Mouse (Mus musculus) heart, postnatal 0 days (tissue): Measurements from ENCODE around the gene Alkbh1. TPM values are rescaled to one million over a fixed set of nuclear protein-coding genes. Genes with fewer than 3 reads are reported as not detected.

Experiments
- ATAC-seq: fragments of 200-750 bp; cut with Nextera tagmentation; 2 replicates; pipeline ENCODE4 v1.8.0; 2017; ENCODE audit warnings: low read depth, moderate number of reproducible peaks, moderate library complexity; ENCODE audit not compliant: insufficient read depth
- DNase-seq: peaks from one replicate; pipeline ENCODE4 v3.0.0-alpha.2; 2016; ENCODE audit warnings: low spot score
- H3K27ac ChIP-seq: fragments of 300-500 bp; sonication (generic); 2 replicates; pipeline ENCODE4 v1.5.1; 2014; ENCODE audit warnings: low read depth, mild to moderate bottlenecking
- H3K27me3 ChIP-seq: fragments of 300-500 bp; sonication (generic); 2 replicates; pipeline ENCODE4 v1.6.1; 2014; ENCODE audit warnings: low read length, mixed read lengths; ENCODE audit not compliant: control insufficient read depth, insufficient read depth
- H3K36me3 ChIP-seq: fragments of 300-500 bp; sonication (generic); replicated peaks from 2 replicates; pipeline ENCODE4 v1.6.1; 2014; ENCODE audit warnings: low read length, mixed read lengths; ENCODE audit not compliant: control insufficient read depth, insufficient read depth
- H3K4me1 ChIP-seq: fragments of 300-500 bp; sonication (generic); 2 replicates; pipeline ENCODE4 v1.6.1; 2014; ENCODE audit warnings: antibody characterized with exemption; ENCODE audit not compliant: control insufficient read depth, insufficient read depth
- H3K4me2 ChIP-seq: fragments of 300-500 bp; sonication (generic); 2 replicates; pipeline ENCODE4 v1.6.1; 2014; ENCODE audit warnings: low read depth, mild to moderate bottlenecking, low read length, moderate library complexity
- H3K4me3 ChIP-seq: fragments of 300-500 bp; sonication (generic); 2 replicates; pipeline ENCODE4 v1.5.1; 2014; ENCODE audit warnings: low read depth, low read length
- H3K9ac ChIP-seq: fragments of 300-500 bp; sonication (generic); replicated peaks from 2 replicates; pipeline ENCODE4 v1.6.1; 2014; ENCODE audit warnings: low read depth, low read length, mixed read lengths
- H3K9me3 ChIP-seq: fragments of 300-500 bp; sonication (generic); replicated peaks from 2 replicates; pipeline ENCODE4 v1.6.1; 2016; ENCODE audit warnings: low read length; ENCODE audit not compliant: control insufficient read depth
- CTCF ChIP-seq: IDR thresholded peaks from 2 replicates; pipeline ENCODE4 v1.5.1; 2016; ENCODE audit warnings: antibody characterized with exemption, control low read depth, low read depth
- EP300 ChIP-seq: IDR thresholded peaks from 2 replicates; pipeline ENCODE4 v1.6.1; 2016; ENCODE audit warnings: antibody characterized with exemption, low read depth
- WGBS: fragments of 180-500 bp; shearing (Covaris S2); extraction: QIAGEN DNeasy Blood & Tissue Kit; methylation state at CpG from one replicate; pipeline ENCODE4 v1.1.7; 2014; 5-methylcytosine and 5-hydroxymethylcytosine counted together
- polyA plus RNA-seq: library from polyadenylated mRNA; unstranded; fragments of >200 nt; fragmentation: Nextera tagmentation; extraction: Ambion mirVana; gene quantifications from 2 replicates; pipeline ENCODE4 v1.2.1, GENCODE M21; 2015
- total RNA-seq: library from RNA; depleted of rRNA; stranded (reverse); fragments of >200 nt; gene quantifications from 2 replicates; pipeline ENCODE4 v1.2.3, GENCODE M21; 2014; ENCODE audit warnings: low replicate concordance

Alkbh1 gene
- total and polyA plus RNA-seq, 2 experiments from 2014 or later, result 17.7 to 26.2 TPM

- peak; percentile 79 for DNase-seq
- H3K9ac ChIP-seq, result peak overlapping the region; percentile 37; the same call in 1 of the 2 replicates
Measured at GRCm38 (mm10) chr12:87407869-87408605, 35.8 kb downstream of the Alkbh1 start.

GRCm38 (mm10) chr12:87405721-87406120 is 38.1 kb downstream of the Alkbh1 start:
- Histone ChIP-seq H3K9me3 (no peaks in the 10 kb centered on the region), H3K4me2 (no peak overlapping the region), H3K27me3 (no peaks in the 10 kb centered on the region), H3K27ac (no peak overlapping the region), H3K4me3 (no peak overlapping the region), H3K9ac (no peak overlapping the region), H3K36me3 (no peaks in the 10 kb centered on the region), H3K4me1 (peaks cover 12% of the 10 kb centered on the region)
- no peak for ATAC-seq
- no peak for TF ChIP-seq EP300
- no peak for TF ChIP-seq CTCF
- WGBS, result 48% methylated on average over 3 of the region's 3 CpGs
- DNase-seq, result no peak

More at GRCm38 (mm10) chr12:87407869-87408605, 35.8 kb downstream of the Alkbh1 start:
- Histone ChIP-seq H3K27ac (peak overlapping the region; percentile 79), H3K4me2 (peak overlapping the region; percentile 54), H3K4me1 (peaks cover 20% of the 10 kb centered on the region), H3K9me3 (no peaks in the 10 kb centered on the region), H3K4me3 (peak overlapping the region; percentile 7), H3K36me3 (no peaks in the 10 kb centered on the region), H3K27me3 (no peaks in the 10 kb centered on the region)
- ATAC-seq, result peak; percentile 74; the same call in 1 of the 2 replicates
- TF ChIP-seq EP300 (no peak), CTCF (no peak)
- 18% methylated on average over 19 of the region's 21 CpGs for WGBS

- no peaks in the 10 kb centered on the region for H3K9me3 ChIP-seq
- ATAC-seq, result no peak
- H3K9ac ChIP-seq, result no peak overlapping the region
- no peak overlapping the region for H3K27ac ChIP-seq
- H3K4me2 ChIP-seq, result no peak overlapping the region
- no peaks in the 10 kb centered on the region for H3K36me3 ChIP-seq
- H3K27me3 ChIP-seq, result no peaks in the 10 kb centered on the region
- H3K4me3 ChIP-seq, result no peak overlapping the region
- DNase-seq, result no peak
- no peak for TF ChIP-seq EP300
- TF ChIP-seq CTCF, result no peak
- 86% methylated on average over 4 of the region's 4 CpGs for WGBS
- H3K4me1 ChIP-seq, result peaks cover 12% of the 10 kb centered on the region
Measured at GRCm38 (mm10) chr12:87405165-87405564, 38.7 kb downstream of the Alkbh1 start.

- Histone ChIP-seq H3K4me2 (no peak overlapping the region), H3K9me3 (no peaks in the 10 kb centered on the region), H3K9ac (no peak overlapping the region), H3K27me3 (no peaks in the 10 kb centered on the region), H3K36me3 (no peaks in the 10 kb centered on the region), H3K4me3 (no peak overlapping the region), H3K27ac (no peak overlapping the region), H3K4me1 (no peaks in the 10 kb centered on the region)
- WGBS, result 49% methylated on average over 6 of the region's 6 CpGs
- DNase-seq, result no peak
- no peak for TF ChIP-seq EP300
- TF ChIP-seq CTCF, result no peak
- ATAC-seq, result no peak
Measured at GRCm38 (mm10) chr12:87401883-87402282, 41.9 kb downstream of the Alkbh1 start.

- no peak for ATAC-seq
- H3K4me2 ChIP-seq, result no peak overlapping the region
- no peak overlapping the region for H3K4me3 ChIP-seq
- no peaks in the 10 kb centered on the region for H3K4me1 ChIP-seq
- H3K9ac ChIP-seq, result no peak overlapping the region
- H3K9me3 ChIP-seq, result no peaks in the 10 kb centered on the region
- no peak overlapping the region for H3K27ac ChIP-seq
- no peaks in the 10 kb centered on the region for H3K36me3 ChIP-seq
- 74% methylated on average over 10 of the region's 10 CpGs for WGBS
- H3K27me3 ChIP-seq, result no peaks in the 10 kb centered on the region
- DNase-seq, result no peak
- TF ChIP-seq EP300 (no peak), CTCF (no peak)
Measured at GRCm38 (mm10) chr12:87399119-87399819, 44.5 kb downstream of the Alkbh1 start.
